Mouse (Mus musculus) sigmoid colon, adult 10 weeks (tissue): Measurements from ENCODE around the gene Sun1. TPM values are rescaled to one million over a fixed set of nuclear protein-coding genes. Genes with fewer than 3 reads are reported as not detected.

ENCODE experiments used
- polyA plus RNA-seq: library from polyadenylated mRNA; stranded (reverse); fragments of 350-450 nt; fragmentation: Illumina TruSeq; extraction: RNeasy Lipid Tissue Mini Kit (QIAGEN cat#74804); gene quantifications from one replicate; pipeline ENCODE4 v1.2.3, GENCODE M21; 2014; ENCODE audit warnings: low read depth, low replicate concordance

The Sun1 gene
- polyA plus RNA-seq, result 23.5 TPM

GRCm38 (mm10) chr5:139199995-139200769 lies at the start of gene Sun1:
Sun1 (plus strand) TSS chr5:139200637.

GRCm38 (mm10) chr5:139252081-139252909 lies 51.9 kb downstream of the Sun1 start, which contains the start of gene Get4:
Get4 (plus strand) TSS chr5:139252324.

Other genes starting within 250 kb of the Sun1 start
- gene Pdgfa, start 203.3 kb upstream of the Sun1 start, polyA plus RNA-seq, result 63.5 TPM
- 2.9 TPM for gene Prkar1b, start 50.6 kb upstream of the Sun1 start, polyA plus RNA-seq
- gene Dnaaf5, start 50.4 kb upstream of the Sun1 start, polyA plus RNA-seq, result 2.7 TPM
- gene Get4, start 51.7 kb downstream of the Sun1 start, polyA plus RNA-seq, result 7.7 TPM
- not detected for gene Adap1, start 125.0 kb downstream of the Sun1 start, polyA plus RNA-seq
- gene Cox19, start 150.8 kb downstream of the Sun1 start, polyA plus RNA-seq, result 11.8 TPM
- not detected for gene Cyp2w1, start 152.0 kb downstream of the Sun1 start, polyA plus RNA-seq
- gene Gpr146, start 177.1 kb downstream of the Sun1 start, polyA plus RNA-seq, result 1.0 TPM
- gene C130050O18Rik, start 204.6 kb downstream of the Sun1 start, polyA plus RNA-seq, result not detected
- gene Gper1, start 222.5 kb downstream of the Sun1 start, polyA plus RNA-seq, result not detected